Mouse (Mus musculus) small intestine, adult 2 months (tissue): ENCODE results near the gene Bcl2l1.

Experiments
- CTCF ChIP-seq: fragments of 200-500 bp; IDR thresholded peaks from 2 replicates; pipeline ENCODE4 v1.5.1; 2012; ENCODE audit warnings: low read depth, mild to moderate bottlenecking, control low read depth, inconsistent platforms, low read length, moderate library complexity, mixed read lengths; ENCODE audit not compliant: insufficient replicate concordance, insufficient read length; ENCODE audit errors: extremely low read depth
- POLR2A ChIP-seq: fragments of 200-500 bp; IDR thresholded peaks from 2 replicates; pipeline ENCODE4 v1.6.1; 2012; ENCODE audit warnings: low read depth, mild to moderate bottlenecking, control low read depth, inconsistent platforms, low read length, moderate library complexity

DNA sequence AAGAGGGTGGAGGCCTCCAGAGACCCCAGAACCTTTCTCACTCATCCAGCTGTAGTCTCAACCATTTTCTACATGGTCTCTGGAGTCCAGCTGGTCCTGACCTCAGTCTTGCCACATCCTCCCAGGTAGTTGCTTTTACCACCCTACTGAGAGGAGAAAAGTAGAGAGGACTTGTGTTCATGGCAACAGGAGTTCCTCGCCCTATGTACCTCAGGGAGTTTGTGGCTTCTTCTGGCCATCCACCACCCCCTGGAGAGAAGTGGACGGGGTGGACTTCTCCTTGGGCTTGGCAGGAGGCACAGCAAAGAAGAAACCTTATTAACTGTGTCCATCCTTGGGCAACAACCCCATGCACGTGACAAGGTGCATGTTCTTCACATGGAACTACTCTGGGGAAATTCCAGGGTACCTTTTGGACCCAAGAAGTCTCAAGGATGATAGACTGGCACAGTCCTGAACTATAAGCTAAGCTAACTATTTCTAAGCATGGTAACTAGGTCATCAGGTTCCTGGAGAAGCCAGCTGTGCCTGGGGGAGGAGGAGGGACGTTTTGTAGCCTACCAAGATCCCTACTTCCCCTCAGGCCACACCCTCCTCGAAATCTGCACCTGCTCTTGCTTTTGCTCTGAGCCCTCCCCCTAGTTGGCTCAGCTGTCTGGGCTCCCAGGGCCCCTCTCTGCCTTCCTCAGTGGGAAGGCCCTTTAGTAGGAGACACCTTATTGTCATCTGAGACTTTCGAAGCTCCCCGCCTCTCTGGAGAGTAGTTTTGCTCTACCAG, 15.5 kb downstream of the Bcl2l1 start:
- TF ChIP-seq CTCF (no peak), POLR2A (no peak)
